ENCODE assay signal across 18 mouse cellular contexts in genomic region chr19:15583782-15584693, GRCm38 (mm10).
DNase-seq lines count a peak whose midpoint lies in the region; ATAC-seq lines count a peak whose summit lies in the region.
"Had no signal": no experiment of that assay in that cellular context is flagged by ENCODE, and none has a peak within 500 bp of the region (broad histone marks: within the 10 kb centered on the region; RNA-seq: fewer than 3 reads in every experiment).

No protein-coding gene starts in this region.

- 48% methylated on average over 15 of the region's 15 CpGs for WGBS in forebrain, embryonic 15.5 days
- 66% methylated on average over 15 of the region's 15 CpGs for WGBS in forebrain, embryonic 12.5 days
- 20% methylated on average over 15 of the region's 15 CpGs for WGBS in hindbrain, embryonic 13.5 days
- WGBS in midbrain, embryonic 15.5 days, result 26% methylated on average over 15 of the region's 15 CpGs

- H3K27me3 ChIP-seq in forebrain, embryonic 15.5 days, result no peaks in the 10 kb centered on the region
- H3K27me3 ChIP-seq in forebrain, embryonic 12.5 days, result no peaks in the 10 kb centered on the region
- 0 out of 2 replicates have a peak, but pooled peaks cover 4% of the 10 kb centered on the region for H3K27me3 ChIP-seq in hindbrain, embryonic 13.5 days
- peaks cover 2% of the 10 kb centered on the region; the same call in 1 of the 2 replicates for H3K27me3 ChIP-seq in midbrain, embryonic 15.5 days (replicated peaks)
- H3K27me3 ChIP-seq: limb, embryonic 12.5 days; megakaryocyte, embryonic 14.5 days had no signal

- H3K4me1 ChIP-seq in forebrain, embryonic 15.5 days, result peaks cover 7% of the 10 kb centered on the region; the same call in 1 of the 2 replicates
- peaks cover 16% of the 10 kb centered on the region for H3K4me1 ChIP-seq in forebrain, embryonic 12.5 days
- H3K4me1 ChIP-seq in hindbrain, embryonic 13.5 days (replicated peaks), result peaks cover 19% of the 10 kb centered on the region
- H3K4me1 ChIP-seq in midbrain, embryonic 15.5 days, result peaks cover 18% of the 10 kb centered on the region
- H3K4me1 ChIP-seq: megakaryocyte, embryonic 14.5 days had no signal

- no peaks in the 10 kb centered on the region for H3K36me3 ChIP-seq in forebrain, embryonic 15.5 days
- no peaks in the 10 kb centered on the region for H3K36me3 ChIP-seq in forebrain, embryonic 12.5 days (replicated peaks)
- no peaks in the 10 kb centered on the region for H3K36me3 ChIP-seq in hindbrain, embryonic 13.5 days
- no peaks in the 10 kb centered on the region for H3K36me3 ChIP-seq in midbrain, embryonic 15.5 days (replicated peaks)
- H3K36me3 ChIP-seq: limb, embryonic 12.5 days had no signal

- ATAC-seq in forebrain, embryonic 15.5 days (replicated peaks), result 0 out of 2 replicates have a peak, but pooled peaks have one; percentile 58
- ATAC-seq in forebrain, embryonic 12.5 days (ENCODE audit: low FRiP score), result no peak; the same call in 1 of the 2 replicates
- peak; percentile 78 for ATAC-seq in hindbrain, embryonic 13.5 days (ENCODE audit: low FRiP score)
- peak; percentile 83 for ATAC-seq in midbrain, embryonic 15.5 days (replicated peaks)
- ATAC-seq: intestine, postnatal 0 days had no signal

- H3K4me3 ChIP-seq in forebrain, embryonic 15.5 days, result no peak overlapping the region
- no peak overlapping the region for H3K4me3 ChIP-seq in forebrain, embryonic 12.5 days (replicated peaks)
- no peak overlapping the region for H3K4me3 ChIP-seq in hindbrain, embryonic 13.5 days
- H3K4me3 ChIP-seq in midbrain, embryonic 15.5 days, result no peak overlapping the region
- H3K4me3 ChIP-seq: gastrocnemius, adult 2 months; heart, adult 2 months; limb, embryonic 12.5 days; megakaryocyte, embryonic 14.5 days had no signal

- H3K9me3 ChIP-seq in forebrain, embryonic 15.5 days, result no peaks in the 10 kb centered on the region
- H3K9me3 ChIP-seq in forebrain, embryonic 12.5 days, result peaks cover 8% of the 10 kb centered on the region; the same call in 1 of the 2 replicates
- H3K9me3 ChIP-seq in hindbrain, embryonic 13.5 days, result peaks cover 10% of the 10 kb centered on the region; the same call in 1 of the 2 replicates
- peaks cover 8% of the 10 kb centered on the region; the same call in 1 of the 2 replicates for H3K9me3 ChIP-seq in midbrain, embryonic 15.5 days

- H3K9ac ChIP-seq in forebrain, embryonic 15.5 days (replicated peaks), result no peak overlapping the region
- no peak overlapping the region for H3K9ac ChIP-seq in forebrain, embryonic 12.5 days
- no peak overlapping the region for H3K9ac ChIP-seq in hindbrain, embryonic 13.5 days
- no peak overlapping the region for H3K9ac ChIP-seq in midbrain, embryonic 15.5 days
- H3K9ac ChIP-seq: limb, embryonic 12.5 days had no signal

- H3K27ac ChIP-seq in forebrain, embryonic 15.5 days (replicated peaks), result no peak overlapping the region
- H3K27ac ChIP-seq in forebrain, embryonic 12.5 days, result no peak overlapping the region
- 0 out of 2 replicates have a peak overlapping the region, but pooled peaks have one; percentile 26 for H3K27ac ChIP-seq in hindbrain, embryonic 13.5 days
- H3K27ac ChIP-seq in midbrain, embryonic 15.5 days, result peak overlapping the region; percentile 66
- H3K27ac ChIP-seq: gastrocnemius, adult 2 months; heart, adult 2 months; limb, embryonic 12.5 days had no signal

- peak; percentile 31 for DNase-seq in embryo, embryonic 10.5 days (ENCODE audit: low spot score)
- no peak for DNase-seq in frontal cortex, postnatal 10 days (ENCODE audit: low spot score in 2 of 2)
- no peak for DNase-seq in yolk sac, embryonic 10.5 days (ENCODE audit: low spot score)
- no peak for DNase-seq in thymus, postnatal 4 days
- DNase-seq: adrenal gland, adult 8-10 months; gastrocnemius, adult 2 months; heart, adult 2 months; kidney, postnatal 25 days; lung, adult 18-20 months; right cerebral cortex, postnatal 25 days; thymus, adult 18-20 months had no signal

- no peak overlapping the region for H3K4me2 ChIP-seq in forebrain, embryonic 15.5 days (replicated peaks)
- H3K4me2 ChIP-seq in forebrain, embryonic 12.5 days, result no peak overlapping the region
- H3K4me2 ChIP-seq in hindbrain, embryonic 13.5 days, result peak overlapping the region; percentile 14
- peak overlapping the region; percentile 24; the same call in 1 of the 2 replicates for H3K4me2 ChIP-seq in midbrain, embryonic 15.5 days

Comparison
In these comparisons a context has a peak if more than half of its experiments do, and no peak if none do; other contexts are left out.
1. H3K27ac ChIP-seq: peak in hindbrain, embryonic 13.5 days (single experiment) and midbrain, embryonic 15.5 days (single experiment); none in forebrain, embryonic 15.5 days (single experiment) and forebrain, embryonic 12.5 days (single experiment).
2. H3K4me2 ChIP-seq: peak in hindbrain, embryonic 13.5 days (single experiment) and midbrain, embryonic 15.5 days (single experiment); none in forebrain, embryonic 15.5 days (single experiment) and forebrain, embryonic 12.5 days (single experiment).